Mouse (Mus musculus) embryo, embryonic 11.5 days (tissue): ENCODE data around the gene Dgki.
A peak's percentile ranks its signal among the peaks of the same experiment; 100 is the strongest.

Experiments used
- DNase-seq: peaks from one replicate; pipeline ENCODE4 v3.0.0-alpha.2; 2012; ENCODE audit warnings: low read depth, low spot score

Gene Dgki

GRCm38 (mm10) chr6:37011597-37011996, 288.4 kb downstream of the Dgki start:
- DNase-seq: no peak

GRCm38 (mm10) chr6:37007573-37007972, 292.4 kb downstream of the Dgki start:
- DNase-seq: no peak

GRCm38 (mm10) chr6:37004914-37005313, 295.1 kb downstream of the Dgki start:
- no peak for DNase-seq

- DNase-seq: no peak
Observed at GRCm38 (mm10) chr6:37003235-37003634, 296.7 kb downstream of the Dgki start.

- no peak for DNase-seq
Observed at GRCm38 (mm10) chr6:36998942-36999341, 301.0 kb downstream of the Dgki start.

GRCm38 (mm10) chr6:36994329-36994728, 305.7 kb downstream of the Dgki start:
- no peak for DNase-seq

GRCm38 (mm10) chr6:36990186-36990585, 309.8 kb downstream of the Dgki start:
- no peak for DNase-seq

- no peak for DNase-seq
Observed at GRCm38 (mm10) chr6:36988800-36989199, 311.2 kb downstream of the Dgki start.

GRCm38 (mm10) chr6:36981646-36982045, 318.3 kb downstream of the Dgki start:
- DNase-seq: no peak

- DNase-seq: no peak
Observed at GRCm38 (mm10) chr6:36980475-36980874, 319.5 kb downstream of the Dgki start.

- no peak for DNase-seq
Observed at GRCm38 (mm10) chr6:36978176-36978575, 321.8 kb downstream of the Dgki start.

GRCm38 (mm10) chr6:36973096-36973495, 326.9 kb downstream of the Dgki start:
- DNase-seq: no peak

- no peak for DNase-seq
Observed at GRCm38 (mm10) chr6:36972494-36972893, 327.5 kb downstream of the Dgki start.

- no peak for DNase-seq
Observed at GRCm38 (mm10) chr6:36969249-36969885, 330.6 kb downstream of the Dgki start.

- DNase-seq: no peak
Observed at GRCm38 (mm10) chr6:36960658-36961057, 339.3 kb downstream of the Dgki start.

- DNase-seq: no peak
Observed at GRCm38 (mm10) chr6:36955293-36955692, 344.7 kb downstream of the Dgki start.

- DNase-seq: no peak
Observed at GRCm38 (mm10) chr6:36950648-36951047, 349.3 kb downstream of the Dgki start.

- DNase-seq: no peak
Observed at GRCm38 (mm10) chr6:36947861-36948260, 352.1 kb downstream of the Dgki start.

GRCm38 (mm10) chr6:36937527-36937926, 362.5 kb downstream of the Dgki start:
- peak; percentile 13 for DNase-seq

- DNase-seq: no peak
Observed at GRCm38 (mm10) chr6:36936816-36937215, 363.2 kb downstream of the Dgki start.

- no peak for DNase-seq
Observed at GRCm38 (mm10) chr6:36931473-36931872, 368.5 kb downstream of the Dgki start.

GRCm38 (mm10) chr6:36929781-36930180, 370.2 kb downstream of the Dgki start:
- DNase-seq: no peak

- no peak for DNase-seq
Observed at GRCm38 (mm10) chr6:36926455-36926854, 373.5 kb downstream of the Dgki start.

- DNase-seq: no peak
Observed at GRCm38 (mm10) chr6:36922006-36922405, 378.0 kb downstream of the Dgki start.
